ENCODE assay signal across 16 mouse cellular contexts in genomic region chr14:76809411-76809810, GRCm38 (mm10).
"Had no signal": no experiment of that assay in that cellular context is flagged by ENCODE, and none has a peak within 500 bp of the region (broad histone marks: within the 10 kb centered on the region; RNA-seq: fewer than 3 reads in every experiment).

No protein-coding gene starts in this region.

- H3K36me3 ChIP-seq: neural tube, embryonic 13.5 days; neural tube, embryonic 15.5 days; stomach, embryonic 15.5 days had no signal

- H3K9ac ChIP-seq: neural tube, embryonic 13.5 days; neural tube, embryonic 15.5 days; stomach, embryonic 15.5 days had no signal

- H3K4me3 ChIP-seq: neural tube, embryonic 13.5 days; neural tube, embryonic 15.5 days; stomach, embryonic 15.5 days had no signal

- H3K27me3 ChIP-seq: neural tube, embryonic 13.5 days; neural tube, embryonic 15.5 days; stomach, embryonic 15.5 days had no signal

- H3K9me3 ChIP-seq: neural tube, embryonic 13.5 days; neural tube, embryonic 15.5 days had no signal

- H3K27ac ChIP-seq: neural tube, embryonic 13.5 days; neural tube, embryonic 15.5 days; stomach, embryonic 15.5 days; stomach, postnatal 0 days had no signal

- DNase-seq: retina, postnatal 1 day; right cerebral cortex, adult 18-20 months; right cerebral cortex, postnatal 14 days; right cerebral cortex, postnatal 25 days; right cerebral cortex, postnatal 4 days; spleen, adult 18-20 months; thymus, adult 18-20 months; thymus, adult 2 months; thymus, postnatal 14 days; thymus, postnatal 25 days; thymus, postnatal 36 days; thymus, postnatal 4 days had no signal
